Mouse (Mus musculus): ENCODE data around the gene Cdk5r2.

Cdk5r2 gene

GRCm38 (mm10) chr1:74851001-74851775 is 3.5 kb upstream of the Cdk5r2 start:
- no peak for DNase-seq (ENCODE audit: low spot score in 2 of 2)

GRCm38 (mm10) chr1:74855156-74855555 is 422 bp downstream of the Cdk5r2 start:
- peak in 1 of 2 experiments; percentile 4 for DNase-seq (ENCODE audit: low spot score in 2 of 2)

GRCm38 (mm10) chr1:74855651-74856438 is 1.1 kb downstream of the Cdk5r2 start:
- no peak for DNase-seq (ENCODE audit: low spot score in 2 of 2)

GRCm38 (mm10) chr1:74856439-74856720 is 1.6 kb downstream of the Cdk5r2 start:
- DNase-seq (ENCODE audit: low spot score in 2 of 2), result no peak

GRCm38 (mm10) chr1:74856791-74857190 is 2.1 kb downstream of the Cdk5r2 start:
- no peak for DNase-seq (ENCODE audit: low spot score in 2 of 2)

GRCm38 (mm10) chr1:74857201-74857600 is 2.5 kb downstream of the Cdk5r2 start:
- DNase-seq (ENCODE audit: low spot score in 2 of 2), result no peak

- DNase-seq (ENCODE audit: low spot score in 2 of 2), result no peak
Measured at GRCm38 (mm10) chr1:74857677-74858076, 2.9 kb downstream of the Cdk5r2 start.

GRCm38 (mm10) chr1:74858171-74858719 is 3.5 kb downstream of the Cdk5r2 start:
- no peak for DNase-seq (ENCODE audit: low spot score in 2 of 2)

- no peak for DNase-seq (ENCODE audit: low spot score in 2 of 2)
Measured at GRCm38 (mm10) chr1:74858805-74859204, 4.1 kb downstream of the Cdk5r2 start.

GRCm38 (mm10) chr1:74859223-74859984 is 4.7 kb downstream of the Cdk5r2 start:
- DNase-seq (ENCODE audit: low spot score in 2 of 2), result no peak

GRCm38 (mm10) chr1:74861783-74862182 is 7.0 kb downstream of the Cdk5r2 start:
- DNase-seq (ENCODE audit: low spot score in 2 of 2), result no peak

GRCm38 (mm10) chr1:74872218-74872617 is 17.5 kb downstream of the Cdk5r2 start:
- no peak for DNase-seq (ENCODE audit: low spot score in 2 of 2)

- DNase-seq (ENCODE audit: low spot score in 2 of 2), result no peak
Measured at GRCm38 (mm10) chr1:74877199-74877598, 22.5 kb downstream of the Cdk5r2 start.

- peak in 1 of 2 experiments; percentile 37 for DNase-seq (ENCODE audit: low spot score in 2 of 2)
Measured at GRCm38 (mm10) chr1:74880785-74881360, 26.1 kb downstream of the Cdk5r2 start.

- DNase-seq (ENCODE audit: low spot score in 2 of 2), result no peak
Measured at GRCm38 (mm10) chr1:74882055-74882734, 27.5 kb downstream of the Cdk5r2 start.

- no peak for DNase-seq (ENCODE audit: low spot score in 2 of 2)
Measured at GRCm38 (mm10) chr1:74882828-74883227, 28.1 kb downstream of the Cdk5r2 start.

GRCm38 (mm10) chr1:74883441-74883840 is 28.7 kb downstream of the Cdk5r2 start:
- no peak for DNase-seq (ENCODE audit: low spot score in 2 of 2)

GRCm38 (mm10) chr1:74884196-74885141 is 29.7 kb downstream of the Cdk5r2 start:
- no peak for DNase-seq (ENCODE audit: low spot score in 2 of 2)

- DNase-seq (ENCODE audit: low spot score in 2 of 2), result no peak
Measured at GRCm38 (mm10) chr1:74885369-74886042, 30.8 kb downstream of the Cdk5r2 start, which contains the start of gene Fev. Gene Fev, minus strand, starts transcription at chr1:74885419.

Data from natural killer cell, adult 2 months (primary cell).